Mouse (Mus musculus) olfactory bulb, adult 2 months (tissue): ENCODE measurements at regions not wholly inside any gene's neighbourhood (a gene's known extent, or its start where the extent isn't known, plus 50 kb on each side); places are given as distances from the start of the nearest gene placed in this dataset.

Experiments used
- CTCF ChIP-seq: fragments of 200-500 bp; IDR thresholded peaks from 2 replicates; pipeline ENCODE4 v1.5.1; 2012; ENCODE audit warnings: low read depth, mild to moderate bottlenecking, low read length, moderate library complexity; ENCODE audit not compliant: insufficient read depth
- POLR2A ChIP-seq: fragments of 200-500 bp; IDR thresholded peaks from 2 replicates; pipeline ENCODE4 v1.6.1; 2012; ENCODE audit warnings: mild to moderate bottlenecking, low read depth, low read length, moderate library complexity; ENCODE audit not compliant: insufficient read depth

GRCm38 (mm10) chr1:193988970-193989904, 619.1 kb upstream of the Camk1g start:
- TF ChIP-seq CTCF (no peak), POLR2A (no peak)
